Mouse (Mus musculus) embryonic facial prominence, embryonic 15.5 days (tissue): ENCODE measurements around the gene 4930595D18Rik. TPM values are rescaled to one million over a fixed set of nuclear protein-coding genes. Genes with fewer than 3 reads are reported as not detected.

Experiments
- ATAC-seq: fragments of 200-750 bp; cut with Nextera tagmentation; 2 replicates; pipeline ENCODE4 v1.8.0; 2017; ENCODE audit warnings: low read depth, moderate TSS enrichment; ENCODE audit not compliant: insufficient number of reproducible peaks, low FRiP score, low TSS enrichment
- H3K27ac ChIP-seq: fragments of 300-500 bp; sonication (generic); replicated peaks from 2 replicates; pipeline ENCODE4 v1.5.1; 2015; ENCODE audit warnings: mild to moderate bottlenecking, inconsistent platforms
- H3K27me3 ChIP-seq: fragments of 300-500 bp; sonication (generic); 2 replicates; pipeline ENCODE4 v1.6.1; 2015; ENCODE audit warnings: inconsistent platforms
- H3K36me3 ChIP-seq: fragments of 300-500 bp; sonication (generic); 2 replicates; pipeline ENCODE4 v1.6.1; 2015; ENCODE audit warnings: mild to moderate bottlenecking, inconsistent platforms
- H3K4me1 ChIP-seq: fragments of 300-500 bp; sonication (generic); 2 replicates; pipeline ENCODE4 v1.6.1; 2015; ENCODE audit warnings: inconsistent platforms
- H3K4me2 ChIP-seq: fragments of 300-500 bp; sonication (generic); replicated peaks from 2 replicates; pipeline ENCODE4 v1.6.1; 2015; ENCODE audit warnings: mild to moderate bottlenecking, inconsistent platforms
- H3K4me3 ChIP-seq: fragments of 300-500 bp; sonication (generic); replicated peaks from 2 replicates; pipeline ENCODE4 v1.5.1; 2015; ENCODE audit warnings: mild to moderate bottlenecking, inconsistent platforms
- H3K9ac ChIP-seq: fragments of 300-500 bp; sonication (generic); 2 replicates; pipeline ENCODE4 v1.6.1; 2015; ENCODE audit warnings: inconsistent platforms
- H3K9me3 ChIP-seq: fragments of 300-500 bp; sonication (generic); replicated peaks from 2 replicates; pipeline ENCODE4 v1.6.1; 2016; ENCODE audit warnings: inconsistent platforms
- WGBS: fragments of 180-500 bp; shearing (Covaris S2); methylation state at CpG from one replicate; pipeline ENCODE4 v1.1.7; 2015; 5-methylcytosine and 5-hydroxymethylcytosine counted together
- polyA plus RNA-seq: library from polyadenylated mRNA; unstranded; fragments of >200 nt; fragmentation: Nextera tagmentation; extraction: Ambion mirVana; gene quantifications from 2 replicates; pipeline ENCODE4 v1.2.1, GENCODE M21; 2015

The 4930595D18Rik gene
- polyA plus RNA-seq, 1 experiment from 2014 or later: not detected

DNA sequence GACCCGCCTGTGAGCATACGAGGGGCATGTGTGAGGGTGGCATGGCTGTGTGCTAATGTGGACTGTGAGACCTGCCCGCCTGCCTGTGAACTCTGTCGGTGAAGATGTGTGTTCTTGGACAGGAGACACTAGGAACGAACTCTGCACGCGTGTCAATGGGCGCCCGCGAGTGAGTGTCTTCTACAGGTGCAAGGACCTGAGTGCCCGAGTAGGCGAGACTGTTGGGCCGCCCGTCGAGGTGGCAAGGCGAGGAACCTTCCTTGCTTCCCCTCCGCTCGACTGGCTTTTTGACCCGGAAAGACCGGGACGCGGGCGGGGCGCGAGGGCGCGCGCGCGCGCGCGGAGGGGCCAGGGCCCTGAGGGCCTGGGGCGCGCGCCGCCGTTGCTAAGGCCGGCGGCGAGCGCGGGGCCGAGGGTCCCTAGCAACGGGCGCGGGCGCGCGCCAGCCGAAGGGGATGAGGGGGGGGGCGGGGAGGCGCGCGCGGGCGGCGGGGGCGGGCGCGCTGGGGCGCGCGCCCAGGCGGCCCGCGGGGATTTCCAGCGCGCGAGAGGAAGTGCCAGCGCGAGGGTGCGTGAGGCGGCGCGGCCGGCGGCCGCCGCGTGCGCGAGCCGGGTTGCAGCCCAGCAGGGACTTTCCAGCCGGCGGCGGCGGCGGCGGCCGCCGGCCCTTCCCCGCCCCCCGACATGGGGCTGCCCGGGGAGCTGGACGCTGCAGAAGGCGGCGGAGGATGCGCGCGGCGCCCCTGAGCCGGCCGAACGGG, 18.3 kb downstream of the 4930595D18Rik start, which contains the start of gene Traf3:
TSS of gene Traf3 (plus strand) at position 540 of the 761 bp plus-strand sequence.
- Histone ChIP-seq H3K27me3 (no peaks in the 10 kb centered on the region), H3K9me3 (no peaks in the 10 kb centered on the region), H3K4me2 (peak within 1 kb of the TSS; percentile 84), H3K4me1 (peaks cover 37% of the 10 kb centered on the region), H3K36me3 (no peaks in the 10 kb centered on the region), H3K9ac (peak within 1 kb of the TSS; percentile 79), H3K4me3 (peak within 1 kb of the TSS; percentile 79), H3K27ac (peak within 1 kb of the TSS; percentile 88)
- WGBS: 8% methylated on average over 51 of the region's 105 CpGs
- ATAC-seq: peak; percentile 61; the same call in 1 of the 2 replicates

DNA sequence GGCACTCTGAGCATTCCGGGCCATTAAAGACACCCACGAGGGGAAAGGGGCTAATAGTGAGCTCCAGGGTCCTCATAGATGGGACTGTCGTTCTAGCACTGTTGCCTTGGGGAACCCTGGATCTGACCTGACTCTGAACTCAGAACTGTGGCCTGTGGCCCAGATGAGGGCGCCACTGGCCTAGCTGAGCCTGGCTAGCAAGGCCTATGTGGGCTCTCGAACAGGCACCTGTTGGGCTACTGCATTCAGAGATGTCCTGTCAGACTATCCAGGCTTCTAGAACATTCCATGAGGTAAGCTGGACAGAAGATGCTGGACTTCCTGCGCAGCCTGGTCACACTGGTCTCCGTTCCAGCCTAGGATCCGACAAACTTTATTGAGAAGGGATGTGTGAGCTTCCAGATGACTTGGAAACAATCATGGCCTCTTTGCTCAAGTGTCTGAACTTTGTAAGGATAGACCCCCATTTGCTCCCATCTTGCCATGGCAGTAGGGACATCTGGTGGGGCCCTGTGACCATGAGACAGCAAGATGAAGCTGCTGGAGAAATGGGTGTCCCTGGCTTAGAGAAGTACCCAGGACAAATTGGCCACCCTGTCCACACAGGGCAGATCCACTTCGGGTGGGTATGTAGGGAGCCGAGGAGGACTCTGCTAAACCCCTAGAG, 19.0 kb downstream of the 4930595D18Rik start:
- ATAC-seq: no peak
- H3K9me3 ChIP-seq: no peaks in the 10 kb centered on the region
- WGBS: 61% methylated on average over 10 of the region's 10 CpGs

DNA sequence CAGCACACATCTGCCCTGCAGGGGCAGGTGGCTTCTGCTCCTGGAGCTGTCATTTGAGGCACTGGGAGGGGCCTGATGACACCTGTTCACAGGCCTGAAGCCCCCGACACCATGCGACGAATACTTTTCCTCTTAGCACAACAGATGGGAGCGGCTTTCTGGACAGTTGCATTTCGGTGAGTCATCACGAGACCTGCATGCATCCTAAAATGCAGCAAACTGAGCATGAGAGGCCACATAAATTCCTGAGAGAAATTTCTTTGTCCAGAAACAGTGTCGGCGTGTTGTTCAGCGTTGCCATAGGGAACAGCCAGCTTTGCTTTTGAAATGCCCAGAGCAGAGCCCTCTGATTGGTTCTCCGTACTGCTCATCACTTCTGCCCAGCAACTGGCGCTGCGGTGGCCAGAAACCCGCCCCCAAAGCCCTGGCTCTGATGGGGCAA, 20.0 kb downstream of the 4930595D18Rik start:
- Histone ChIP-seq H3K4me2 (peak overlapping the region; percentile 60), H3K27ac (peak overlapping the region; percentile 88), H3K27me3 (no peaks in the 10 kb centered on the region), H3K4me3 (peak overlapping the region; percentile 39), H3K9ac (no peak overlapping the region), H3K9me3 (no peaks in the 10 kb centered on the region), H3K36me3 (no peaks in the 10 kb centered on the region), H3K4me1 (peaks cover 45% of the 10 kb centered on the region)
- ATAC-seq: peak; percentile 76
- 6% methylated on average over 13 of the region's 13 CpGs for WGBS

More for the DNA sequence above, 19.0 kb downstream of the 4930595D18Rik start:
- H3K27me3 ChIP-seq: no peaks in the 10 kb centered on the region
- no peaks in the 10 kb centered on the region for H3K36me3 ChIP-seq
- peak overlapping the region; percentile 84 for H3K4me2 ChIP-seq
- peaks cover 38% of the 10 kb centered on the region for H3K4me1 ChIP-seq
- H3K9ac ChIP-seq: no peak overlapping the region
- H3K4me3 ChIP-seq: peak overlapping the region; percentile 79; the same call in 1 of the 2 replicates
- peak overlapping the region; percentile 88 for H3K27ac ChIP-seq

DNA sequence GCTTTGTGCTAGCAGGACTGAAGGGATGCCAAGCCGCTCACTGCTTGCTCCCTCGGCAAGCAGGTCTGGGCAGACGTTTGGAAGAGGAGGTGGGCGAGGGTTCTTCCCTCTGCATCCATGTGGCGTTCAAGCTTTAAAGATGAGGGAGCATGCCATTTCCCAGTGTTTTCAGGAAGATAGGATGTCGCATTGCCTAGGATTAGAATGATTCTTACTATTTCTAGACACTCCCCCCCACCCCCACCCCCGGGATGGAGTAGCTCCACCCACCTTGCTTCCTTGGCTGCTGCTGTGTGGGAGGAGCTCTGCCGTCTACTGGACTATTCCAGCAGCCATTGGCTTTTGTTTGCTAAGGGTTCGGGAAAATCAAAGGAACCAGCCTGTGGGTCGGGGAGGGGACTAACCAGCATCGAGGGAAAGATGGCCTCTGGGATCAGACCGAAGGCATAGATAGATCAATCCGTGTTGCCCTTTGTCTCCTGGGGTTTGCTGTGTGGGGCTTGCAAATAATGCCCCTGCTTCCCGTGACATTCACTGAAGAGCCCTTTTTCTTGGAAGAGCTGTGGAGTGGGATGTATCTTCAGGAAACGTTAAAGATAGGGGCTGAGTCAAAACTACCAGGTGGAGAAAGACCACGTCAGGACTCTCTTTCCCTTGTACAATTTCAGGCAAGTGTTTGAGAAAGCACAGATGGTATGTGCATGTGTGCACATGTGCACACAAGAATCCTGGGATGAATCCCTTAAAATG, 21.8 kb downstream of the 4930595D18Rik start:
- peaks cover 36% of the 10 kb centered on the region for H3K4me1 ChIP-seq
- no peaks in the 10 kb centered on the region for H3K36me3 ChIP-seq
- 6% methylated on average over 16 of the region's 16 CpGs for WGBS
- H3K4me3 ChIP-seq: peak overlapping the region; percentile 28
- 0 out of 2 replicates have a peak overlapping the region, but pooled peaks have one; percentile 45 for H3K27ac ChIP-seq
- no peak overlapping the region for H3K9ac ChIP-seq
- H3K9me3 ChIP-seq: no peaks in the 10 kb centered on the region
- H3K27me3 ChIP-seq: no peaks in the 10 kb centered on the region
- H3K4me2 ChIP-seq: peak overlapping the region; percentile 42
- ATAC-seq: peak; percentile 45; the same call in 1 of the 2 replicates

GRCm38 (mm10) chr12:111161943-111162311, 22.4 kb downstream of the 4930595D18Rik start:
- H3K4me3 ChIP-seq: peak overlapping the region; percentile 28; the same call in 1 of the 2 replicates
- no peaks in the 10 kb centered on the region for H3K27me3 ChIP-seq
- H3K27ac ChIP-seq: no peak overlapping the region
- peaks cover 32% of the 10 kb centered on the region for H3K4me1 ChIP-seq
- H3K36me3 ChIP-seq: no peaks in the 10 kb centered on the region
- 32% methylated on average over 7 of the region's 7 CpGs for WGBS
- no peak overlapping the region for H3K9ac ChIP-seq
- no peaks in the 10 kb centered on the region for H3K9me3 ChIP-seq
- ATAC-seq: no peak
- H3K4me2 ChIP-seq: peak overlapping the region; percentile 42

- Histone ChIP-seq H3K4me2 (no peak overlapping the region), H3K9me3 (no peaks in the 10 kb centered on the region), H3K36me3 (no peaks in the 10 kb centered on the region), H3K27ac (no peak overlapping the region), H3K9ac (no peak overlapping the region), H3K4me3 (no peak overlapping the region), H3K4me1 (peaks cover 32% of the 10 kb centered on the region), H3K27me3 (no peaks in the 10 kb centered on the region)
- WGBS: 94% methylated on average over 10 of the region's 10 CpGs
- ATAC-seq: no peak
These were observed 23.4 kb downstream of the 4930595D18Rik start for GRCm38 (mm10) chr12:111160871-111161270.

DNA sequence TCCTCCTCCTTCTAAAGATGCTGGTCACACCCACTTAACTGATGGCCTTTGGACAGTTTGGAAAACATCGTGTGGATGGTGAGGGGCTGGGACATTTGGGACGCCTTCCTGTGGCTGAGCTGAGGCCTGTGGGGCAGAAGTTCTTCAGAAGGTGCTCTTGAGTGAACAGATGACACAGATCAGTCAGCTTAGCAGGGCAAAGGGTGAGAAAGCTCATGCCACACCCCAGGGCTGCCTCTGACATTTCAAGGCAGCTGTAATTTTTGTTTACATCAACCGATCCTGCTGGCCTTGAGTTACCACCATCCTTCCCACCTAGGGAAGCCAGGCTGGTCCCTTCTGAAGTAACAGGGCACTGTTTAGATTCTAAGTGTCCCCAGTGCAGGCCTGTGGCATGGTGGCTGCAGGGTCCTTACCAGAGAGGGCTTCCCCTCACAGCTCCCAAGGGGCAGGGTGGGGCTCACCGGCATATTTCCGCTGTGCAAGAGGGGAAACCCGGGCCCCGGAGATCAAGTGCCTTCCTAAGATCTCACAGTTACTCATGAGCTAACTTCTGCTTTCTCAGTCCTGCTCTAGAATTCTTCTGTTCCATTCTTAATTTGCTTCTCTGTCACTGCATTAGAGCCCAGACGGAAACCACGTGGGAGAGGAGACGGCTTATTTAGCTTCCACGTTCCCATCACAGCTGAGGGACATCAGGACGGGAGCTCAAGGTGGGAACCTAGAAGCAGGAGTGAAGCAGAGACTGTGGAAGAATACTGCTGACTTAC, 24.4 kb downstream of the 4930595D18Rik start:
- 41% methylated on average over 12 of the region's 12 CpGs for WGBS
- no peak overlapping the region for H3K9ac ChIP-seq
- peak overlapping the region; percentile 17; the same call in 1 of the 2 replicates for H3K27ac ChIP-seq
- H3K4me1 ChIP-seq: peaks cover 28% of the 10 kb centered on the region
- ATAC-seq: no peak
- H3K4me2 ChIP-seq: no peak overlapping the region
- no peaks in the 10 kb centered on the region for H3K9me3 ChIP-seq
- H3K4me3 ChIP-seq: no peak overlapping the region
- H3K36me3 ChIP-seq: no peaks in the 10 kb centered on the region
- no peaks in the 10 kb centered on the region for H3K27me3 ChIP-seq

DNA sequence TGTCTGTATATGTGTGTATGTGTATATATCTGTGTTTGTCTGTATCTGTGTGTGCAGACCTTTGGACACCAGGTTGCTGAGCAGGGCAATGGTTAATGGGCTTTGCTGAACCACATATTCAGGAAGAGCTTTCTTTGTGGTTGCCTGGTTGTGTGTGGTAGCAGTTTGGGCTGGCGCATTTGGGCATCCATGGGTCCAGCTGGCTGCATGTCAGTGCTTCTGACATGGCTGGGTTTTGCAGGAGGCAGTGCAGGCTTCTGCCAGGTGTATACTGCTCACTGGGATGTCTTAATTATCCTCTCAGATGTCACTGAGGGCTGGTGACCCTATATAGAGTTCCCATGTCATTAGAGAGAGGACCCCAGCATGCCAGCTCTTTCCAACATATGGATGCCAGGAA, 28.5 kb downstream of the 4930595D18Rik start:
- Histone ChIP-seq H3K36me3 (no peaks in the 10 kb centered on the region), H3K4me1 (peaks cover 13% of the 10 kb centered on the region), H3K4me3 (no peak overlapping the region), H3K9me3 (no peaks in the 10 kb centered on the region), H3K27ac (no peak overlapping the region), H3K27me3 (no peaks in the 10 kb centered on the region), H3K4me2 (no peak overlapping the region), H3K9ac (no peak overlapping the region)
- 93% methylated on average over 1 of the region's 1 CpGs for WGBS
- no peak for ATAC-seq

DNA sequence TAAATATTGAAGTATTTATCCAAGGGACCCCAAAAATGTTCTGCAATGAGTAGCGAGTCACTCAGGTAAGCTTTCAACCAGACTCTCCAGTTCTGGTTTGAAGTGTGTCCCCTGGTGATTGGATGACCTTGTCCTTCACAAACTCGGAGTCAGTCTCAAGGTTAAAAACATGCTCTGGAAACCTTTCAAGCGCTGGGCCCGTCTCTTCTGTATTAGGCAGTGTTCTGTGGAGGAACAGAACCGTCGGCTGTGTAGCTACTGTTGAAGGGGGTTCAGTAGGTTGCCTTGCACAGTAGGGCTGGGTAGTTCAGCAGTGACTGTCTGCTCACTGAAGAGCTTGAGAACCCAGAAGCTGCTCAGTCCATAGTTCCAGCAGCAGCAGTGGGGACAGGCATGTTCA, 29.6 kb downstream of the 4930595D18Rik start:
- 87% methylated on average over 6 of the region's 6 CpGs for whole genome bisulfite sequencing
- H3K4me2 ChIP-seq: no peak overlapping the region
- ATAC-seq: no peak

GRCm38 (mm10) chr12:111153946-111154345, 30.3 kb downstream of the 4930595D18Rik start:
- peaks cover 12% of the 10 kb centered on the region; the same call in 1 of the 2 replicates for H3K4me1 ChIP-seq
- H3K4me3 ChIP-seq: no peak overlapping the region
- no peak overlapping the region for H3K4me2 ChIP-seq
- H3K9me3 ChIP-seq: no peaks in the 10 kb centered on the region
- WGBS: 66% methylated on average over 5 of the region's 5 CpGs
- H3K27me3 ChIP-seq: no peaks in the 10 kb centered on the region
- no peak overlapping the region for H3K27ac ChIP-seq
- ATAC-seq: no peak
- H3K9ac ChIP-seq: no peak overlapping the region
- H3K36me3 ChIP-seq: no peaks in the 10 kb centered on the region

More for the DNA sequence above, 29.6 kb downstream of the 4930595D18Rik start:
- Histone ChIP-seq H3K27me3 (no peaks in the 10 kb centered on the region), H3K9me3 (no peaks in the 10 kb centered on the region), H3K9ac (no peak overlapping the region), H3K4me3 (no peak overlapping the region), H3K27ac (no peak overlapping the region), H3K4me1 (peaks cover 13% of the 10 kb centered on the region), H3K36me3 (no peaks in the 10 kb centered on the region)
